Mouse (Mus musculus) heart, postnatal 0 days (tissue): ENCODE results near the gene Lama4. TPM values are rescaled to one million over a fixed set of nuclear protein-coding genes. Genes with fewer than 3 reads are reported as not detected.

Experiments used
- ATAC-seq: fragments of 200-750 bp; cut with Nextera tagmentation; 2 replicates; pipeline ENCODE4 v1.8.0; 2017; ENCODE audit warnings: low read depth, moderate number of reproducible peaks, moderate library complexity; ENCODE audit not compliant: insufficient read depth
- DNase-seq: peaks from one replicate; pipeline ENCODE4 v3.0.0-alpha.2; 2016; ENCODE audit warnings: low spot score
- H3K27ac ChIP-seq: fragments of 300-500 bp; sonication (generic); 2 replicates; pipeline ENCODE4 v1.5.1; 2014; ENCODE audit warnings: low read depth, mild to moderate bottlenecking
- H3K27me3 ChIP-seq: fragments of 300-500 bp; sonication (generic); 2 replicates; pipeline ENCODE4 v1.6.1; 2014; ENCODE audit warnings: low read length, mixed read lengths; ENCODE audit not compliant: control insufficient read depth, insufficient read depth
- H3K36me3 ChIP-seq: fragments of 300-500 bp; sonication (generic); replicated peaks from 2 replicates; pipeline ENCODE4 v1.6.1; 2014; ENCODE audit warnings: low read length, mixed read lengths; ENCODE audit not compliant: control insufficient read depth, insufficient read depth
- H3K4me1 ChIP-seq: fragments of 300-500 bp; sonication (generic); 2 replicates; pipeline ENCODE4 v1.6.1; 2014; ENCODE audit warnings: antibody characterized with exemption; ENCODE audit not compliant: control insufficient read depth, insufficient read depth
- H3K4me2 ChIP-seq: fragments of 300-500 bp; sonication (generic); 2 replicates; pipeline ENCODE4 v1.6.1; 2014; ENCODE audit warnings: low read depth, mild to moderate bottlenecking, low read length, moderate library complexity
- H3K4me3 ChIP-seq: fragments of 300-500 bp; sonication (generic); 2 replicates; pipeline ENCODE4 v1.5.1; 2014; ENCODE audit warnings: low read depth, low read length
- H3K9ac ChIP-seq: fragments of 300-500 bp; sonication (generic); replicated peaks from 2 replicates; pipeline ENCODE4 v1.6.1; 2014; ENCODE audit warnings: low read depth, low read length, mixed read lengths
- H3K9me3 ChIP-seq: fragments of 300-500 bp; sonication (generic); replicated peaks from 2 replicates; pipeline ENCODE4 v1.6.1; 2016; ENCODE audit warnings: low read length; ENCODE audit not compliant: control insufficient read depth
- CTCF ChIP-seq: IDR thresholded peaks from 2 replicates; pipeline ENCODE4 v1.5.1; 2016; ENCODE audit warnings: antibody characterized with exemption, control low read depth, low read depth
- EP300 ChIP-seq: IDR thresholded peaks from 2 replicates; pipeline ENCODE4 v1.6.1; 2016; ENCODE audit warnings: antibody characterized with exemption, low read depth
- WGBS: fragments of 180-500 bp; shearing (Covaris S2); extraction: QIAGEN DNeasy Blood & Tissue Kit; methylation state at CpG from one replicate; pipeline ENCODE4 v1.1.7; 2014; 5-methylcytosine and 5-hydroxymethylcytosine counted together
- polyA plus RNA-seq: library from polyadenylated mRNA; unstranded; fragments of >200 nt; fragmentation: Nextera tagmentation; extraction: Ambion mirVana; gene quantifications from 2 replicates; pipeline ENCODE4 v1.2.1, GENCODE M21; 2015
- total RNA-seq: library from RNA; depleted of rRNA; stranded (reverse); fragments of >200 nt; gene quantifications from 2 replicates; pipeline ENCODE4 v1.2.3, GENCODE M21; 2014; ENCODE audit warnings: low replicate concordance

Gene Lama4
- total and polyA plus RNA-seq, 2 experiments from 2014 or later = 72.2 to 120 TPM

DNA sequence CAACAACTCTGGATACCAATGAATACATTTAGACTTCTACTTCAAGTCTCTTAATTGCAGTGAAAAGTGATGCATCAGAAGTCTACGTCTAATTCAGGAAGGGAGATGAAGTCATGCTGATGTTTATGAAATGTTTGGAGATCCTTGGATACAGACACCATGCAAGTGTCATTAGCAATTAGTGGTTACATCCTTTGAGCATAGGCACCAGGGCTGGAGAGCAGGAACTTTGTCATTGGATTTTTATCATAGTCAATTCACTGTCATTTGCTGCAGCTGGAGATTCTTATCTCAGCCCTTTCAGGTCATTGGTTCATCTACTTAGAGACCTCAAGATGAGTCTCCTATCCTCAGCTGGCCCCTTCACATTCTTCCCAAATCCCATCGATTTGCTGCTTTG lies 30.6 kb downstream of the Lama4 start:
- WGBS = 64% methylated on average over 2 of the region's 2 CpGs
- Histone ChIP-seq H3K9me3 (no peaks in the 10 kb centered on the region), H3K4me3 (no peak overlapping the region), H3K4me2 (no peak overlapping the region), H3K27ac (no peak overlapping the region), H3K36me3 (peaks cover 9% of the 10 kb centered on the region; the same call in 1 of the 2 replicates), H3K9ac (no peak overlapping the region), H3K4me1 (peaks cover 18% of the 10 kb centered on the region), H3K27me3 (no peaks in the 10 kb centered on the region)
- DNase-seq (no peak), ATAC-seq (no peak)
- TF ChIP-seq CTCF (no peak), EP300 (no peak)

DNA sequence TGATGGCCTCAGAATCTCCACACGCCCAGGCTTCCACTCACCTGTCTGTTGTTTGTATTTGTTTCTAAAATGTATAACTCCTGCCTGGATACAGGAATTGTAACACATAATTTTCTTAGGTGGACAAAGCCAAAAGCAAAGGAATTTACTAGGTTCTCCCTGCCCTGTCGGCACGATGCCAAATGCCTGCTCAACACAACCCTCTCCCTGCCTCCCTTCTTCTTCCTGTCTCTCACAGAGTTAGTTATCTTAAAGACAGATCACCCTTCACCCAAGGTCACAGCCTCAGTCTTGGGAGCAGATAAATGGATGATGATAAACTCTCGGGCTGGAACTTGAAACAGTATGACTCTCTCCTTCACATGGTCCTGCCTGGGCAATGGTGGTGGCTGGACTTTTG lies 35.6 kb downstream of the Lama4 start:
- H3K4me1 ChIP-seq = no peaks in the 10 kb centered on the region; the same call in 1 of the 2 replicates
- H3K27ac ChIP-seq = no peak overlapping the region
- H3K27me3 ChIP-seq = no peaks in the 10 kb centered on the region
- 60% methylated on average over 4 of the region's 4 CpGs for WGBS
- no peak overlapping the region for H3K4me3 ChIP-seq
- TF ChIP-seq EP300 = no peak
- TF ChIP-seq CTCF = no peak
- no peak for DNase-seq
- no peaks in the 10 kb centered on the region for H3K9me3 ChIP-seq
- ATAC-seq = no peak
- no peak overlapping the region for H3K4me2 ChIP-seq
- H3K9ac ChIP-seq = no peak overlapping the region
- peaks cover 15% of the 10 kb centered on the region; the same call in 1 of the 2 replicates for H3K36me3 ChIP-seq

DNA sequence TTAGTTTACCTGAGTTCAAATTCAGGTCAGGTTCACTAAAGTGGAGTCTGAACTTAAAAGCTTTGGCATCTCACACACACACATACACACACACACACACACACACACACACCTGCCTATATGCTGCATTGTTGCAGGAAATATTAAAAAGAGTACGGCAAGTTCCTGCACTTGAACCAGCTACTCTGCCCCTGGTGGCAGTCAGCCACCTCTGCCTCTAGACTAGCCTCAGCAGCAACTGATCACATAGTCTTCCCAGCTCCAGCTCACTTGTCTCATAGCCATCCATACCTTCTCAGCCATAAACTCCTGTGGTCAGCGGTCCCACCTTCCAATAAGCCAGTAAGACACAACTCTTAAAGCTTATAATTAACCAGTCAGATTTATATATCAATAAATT lies 37.2 kb downstream of the Lama4 start:
- ATAC-seq (peak; percentile 39; the same call in 1 of the 2 replicates), DNase-seq (no peak)
- WGBS = 78% methylated on average over 2 of the region's 2 CpGs
- no peak overlapping the region for H3K4me3 ChIP-seq
- no peaks in the 10 kb centered on the region for H3K9me3 ChIP-seq
- H3K27ac ChIP-seq = no peak overlapping the region
- TF ChIP-seq CTCF (peak; percentile 42; the same call in 1 of the 2 replicates), EP300 (no peak)
- no peak overlapping the region for H3K9ac ChIP-seq
- no peaks in the 10 kb centered on the region; the same call in 1 of the 2 replicates for H3K4me1 ChIP-seq
- no peak overlapping the region for H3K4me2 ChIP-seq
- peaks cover 23% of the 10 kb centered on the region for H3K36me3 ChIP-seq
- H3K27me3 ChIP-seq = no peaks in the 10 kb centered on the region

DNA sequence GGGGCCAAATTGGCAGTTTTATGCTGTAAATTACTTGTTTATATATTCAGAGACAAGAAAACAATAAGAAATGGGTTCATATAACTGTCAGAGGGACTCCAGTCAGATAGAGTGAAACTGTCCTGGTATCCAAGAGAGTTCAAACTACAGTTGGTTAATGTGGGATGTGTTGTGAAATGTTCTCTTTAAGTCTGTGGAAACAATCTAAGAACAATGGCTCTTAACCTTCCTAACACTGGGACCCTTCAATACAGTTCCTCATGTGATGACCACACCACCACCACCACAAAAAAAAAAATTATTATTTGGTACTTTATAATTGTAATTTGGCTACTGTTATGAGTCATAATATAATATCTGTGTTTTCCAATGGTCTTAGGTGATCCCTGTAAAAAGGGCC lies 38.2 kb downstream of the Lama4 start:
- Histone ChIP-seq H3K4me2 (no peak overlapping the region), H3K4me1 (no peaks in the 10 kb centered on the region; the same call in 1 of the 2 replicates), H3K27me3 (no peaks in the 10 kb centered on the region), H3K9ac (no peak overlapping the region), H3K4me3 (no peak overlapping the region), H3K9me3 (no peaks in the 10 kb centered on the region), H3K27ac (no peak overlapping the region), H3K36me3 (peaks cover 33% of the 10 kb centered on the region)
- TF ChIP-seq EP300 (no peak), CTCF (no peak)
- no peak for ATAC-seq
- DNase-seq = no peak

DNA sequence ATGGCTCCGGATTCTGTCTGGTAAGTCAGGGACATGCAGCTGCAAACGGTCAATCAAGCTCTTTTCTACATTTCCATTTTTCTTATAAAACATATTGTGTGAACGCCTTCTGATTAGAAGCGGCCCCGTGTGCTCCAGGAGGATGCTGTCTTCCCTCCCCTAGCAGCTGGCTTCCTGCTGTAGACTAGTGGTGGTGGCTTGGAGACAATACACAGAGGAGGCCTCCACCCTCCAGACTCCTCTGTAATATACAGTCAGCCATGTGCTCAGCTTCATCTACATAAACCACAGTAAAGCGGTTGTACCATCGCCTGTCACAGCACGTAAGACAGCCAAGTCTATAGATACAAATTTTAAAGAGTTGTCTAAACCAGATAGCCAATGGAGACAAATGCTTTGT lies 40.2 kb downstream of the Lama4 start:
- DNase-seq = no peak
- ATAC-seq = peak; percentile 55; the same call in 1 of the 2 replicates
- Histone ChIP-seq H3K4me3 (no peak overlapping the region), H3K4me1 (no peaks in the 10 kb centered on the region; the same call in 1 of the 2 replicates), H3K36me3 (peaks cover 49% of the 10 kb centered on the region), H3K4me2 (no peak overlapping the region), H3K27me3 (no peaks in the 10 kb centered on the region), H3K9ac (no peak overlapping the region), H3K9me3 (no peaks in the 10 kb centered on the region), H3K27ac (0 out of 2 replicates have a peak overlapping the region, but pooled peaks have one; percentile 34)
- TF ChIP-seq CTCF (no peak), EP300 (0 out of 2 replicates have a peak, but pooled peaks have one; percentile 33)
- WGBS = 68% methylated on average over 8 of the region's 8 CpGs

DNA sequence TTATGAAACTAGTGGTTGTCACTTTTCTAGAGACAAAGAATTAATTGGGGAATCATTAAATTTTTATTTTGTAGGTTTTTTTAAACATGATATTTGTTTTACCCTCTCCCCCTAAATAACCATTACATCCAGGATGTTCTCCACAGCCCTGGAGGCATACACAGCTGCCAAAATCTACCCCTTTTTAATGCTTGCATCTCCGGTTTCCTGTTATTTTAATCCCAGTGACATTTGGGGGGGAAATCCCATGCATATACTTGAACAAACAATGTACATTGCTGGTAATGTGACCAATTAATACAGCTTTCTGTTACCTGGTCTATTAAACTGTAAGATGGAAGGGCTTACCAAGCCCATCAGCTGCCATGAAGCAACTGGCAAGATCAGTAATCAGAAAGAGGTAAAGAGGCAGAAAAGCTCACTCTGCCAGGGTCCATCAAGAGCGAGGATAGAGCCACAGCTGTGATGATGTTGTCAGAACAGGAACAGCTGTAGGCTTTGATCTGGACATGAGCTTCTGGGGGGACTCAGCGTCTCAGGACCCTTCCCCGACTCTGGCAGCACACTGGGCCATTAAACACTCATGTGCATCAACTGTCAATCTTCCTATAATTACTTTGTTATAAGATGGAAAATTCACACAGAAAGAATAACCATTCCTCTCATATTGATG lies 41.3 kb downstream of the Lama4 start:
- DNase-seq = no peak
- Histone ChIP-seq H3K4me2 (no peak overlapping the region), H3K27me3 (no peaks in the 10 kb centered on the region), H3K27ac (no peak overlapping the region), H3K36me3 (peaks cover 60% of the 10 kb centered on the region), H3K9ac (no peak overlapping the region), H3K4me3 (no peak overlapping the region), H3K9me3 (no peaks in the 10 kb centered on the region), H3K4me1 (no peaks in the 10 kb centered on the region; the same call in 1 of the 2 replicates)
- WGBS = 84% methylated on average over 4 of the region's 4 CpGs
- TF ChIP-seq CTCF = no peak
- no peak for TF ChIP-seq EP300
- no peak for ATAC-seq
